Comparison of ENCODE assay signal across 8 mouse cellular contexts in genomic region chr2:155385731-155386533, GRCm38 (mm10). TPM values are rescaled to one million over a fixed set of nuclear protein-coding genes. Genes with fewer than 3 reads are reported as not detected.
DNase-seq lines count a peak whose midpoint lies in the region; ATAC-seq and TF ChIP-seq lines count a peak whose summit lies in the region.
"Had no signal": no experiment of that assay in that cellular context is flagged by ENCODE, and none has a peak within 500 bp of the region (broad histone marks: within the 10 kb centered on the region; RNA-seq: fewer than 3 reads in every experiment).

No protein-coding gene starts in this region.

- H3K27ac ChIP-seq in forebrain, embryonic 16.5 days (ENCODE audit: low read length) = no peak overlapping the region
- 0 out of 2 replicates have a peak overlapping the region, but pooled peaks have one; percentile 32 for H3K27ac ChIP-seq in midbrain, postnatal 0 days (ENCODE audit: low read depth, low read length)
- no peak overlapping the region for H3K27ac ChIP-seq in intestine, embryonic 16.5 days (ENCODE audit: low read length)
- H3K27ac ChIP-seq: stomach, embryonic 15.5 days had no signal

- H3K27me3 ChIP-seq in forebrain, embryonic 16.5 days (replicated peaks; ENCODE audit: control insufficient read depth, insufficient read depth, low read length) = no peaks in the 10 kb centered on the region
- no peaks in the 10 kb centered on the region for H3K27me3 ChIP-seq in midbrain, postnatal 0 days (ENCODE audit: insufficient read depth, low read length)
- H3K27me3 ChIP-seq in intestine, embryonic 16.5 days (replicated peaks; ENCODE audit: control insufficient read depth, insufficient read depth, low read length) = no peaks in the 10 kb centered on the region
- H3K27me3 ChIP-seq: stomach, embryonic 15.5 days had no signal

- peak overlapping the region; percentile 18; the same call in 1 of the 2 replicates for H3K4me2 ChIP-seq in forebrain, embryonic 16.5 days (ENCODE audit: low read length)
- H3K4me2 ChIP-seq in midbrain, postnatal 0 days (ENCODE audit: low read depth, low read length, poor library complexity, severe bottlenecking) = 0 out of 2 replicates have a peak overlapping the region, but pooled peaks have one; percentile 13
- H3K4me2 ChIP-seq in intestine, embryonic 16.5 days (ENCODE audit: low read depth, low read length) = no peak overlapping the region
- H3K4me2 ChIP-seq: stomach, embryonic 15.5 days had no signal

- peak; percentile 23 to 26 for DNase-seq in left cerebral cortex, postnatal 36 days (ENCODE audit: low spot score in 2 of 2)
- DNase-seq in left cerebral cortex, postnatal 4 days = no peak
- peak; percentile 26 to 27 for DNase-seq in cerebellum, postnatal 14 days
- DNase-seq in midbrain, postnatal 0 days (ENCODE audit: low spot score) = no peak
- no peak for DNase-seq in layer of hippocampus, postnatal 36 days

- WGBS in forebrain, embryonic 16.5 days = 39% methylated on average over 18 of the region's 18 CpGs
- WGBS in midbrain, postnatal 0 days = 57% methylated on average over 18 of the region's 18 CpGs
- WGBS in intestine, embryonic 16.5 days = 49% methylated on average over 18 of the region's 18 CpGs

- peaks cover 18% of the 10 kb centered on the region for H3K36me3 ChIP-seq in forebrain, embryonic 16.5 days (ENCODE audit: control insufficient read depth, insufficient read depth)
- H3K36me3 ChIP-seq in midbrain, postnatal 0 days (ENCODE audit: insufficient read depth, low read length) = peaks cover 45% of the 10 kb centered on the region; the same call in 1 of the 2 replicates
- peaks cover 3% of the 10 kb centered on the region; the same call in 1 of the 2 replicates for H3K36me3 ChIP-seq in intestine, embryonic 16.5 days (ENCODE audit: control insufficient read depth, insufficient read depth, low read length)

- peaks cover 46% of the 10 kb centered on the region for H3K4me1 ChIP-seq in forebrain, embryonic 16.5 days (replicated peaks; ENCODE audit: control insufficient read depth, insufficient read depth, low read length)
- peaks cover 15% of the 10 kb centered on the region for H3K4me1 ChIP-seq in midbrain, postnatal 0 days (ENCODE audit: insufficient read depth, low read length)
- H3K4me1 ChIP-seq in intestine, embryonic 16.5 days (ENCODE audit: control insufficient read depth, insufficient read depth, low read length) = peaks cover 13% of the 10 kb centered on the region; the same call in 1 of the 2 replicates

- no peak overlapping the region for H3K4me3 ChIP-seq in forebrain, embryonic 16.5 days (replicated peaks; ENCODE audit: low read length)
- H3K4me3 ChIP-seq in midbrain, postnatal 0 days (ENCODE audit: low read depth, low read length) = no peak overlapping the region
- H3K4me3 ChIP-seq in intestine, embryonic 16.5 days (ENCODE audit: low read length) = no peak overlapping the region
- H3K4me3 ChIP-seq: stomach, embryonic 15.5 days had no signal

- intact Hi-C loops in left cerebral cortex, postnatal 36 days (cut with DNase I) = loop anchor here (10.0 kb wide), 2 partner anchors 111 to 301 kb away; partner anchors contain the start of gene Map1lc3a
- intact Hi-C loops in left cerebral cortex, postnatal 4 days (cut with DNase I) = no loop called here

- TF ChIP-seq CTCF in midbrain, postnatal 0 days (IDR thresholded peaks at IDR 0.05) = no peak

- no peaks in the 10 kb centered on the region for H3K9me3 ChIP-seq in forebrain, embryonic 16.5 days (ENCODE audit: control insufficient read depth, low read length)
- H3K9me3 ChIP-seq in midbrain, postnatal 0 days (ENCODE audit: low read length) = no peaks in the 10 kb centered on the region
- H3K9me3 ChIP-seq in intestine, embryonic 16.5 days (ENCODE audit: control insufficient read depth, low read length) = no peaks in the 10 kb centered on the region
- H3K9me3 ChIP-seq: stomach, embryonic 15.5 days had no signal

- no peak for ATAC-seq in forebrain, embryonic 16.5 days
- ATAC-seq in midbrain, postnatal 0 days (ENCODE audit: low FRiP score) = no peak
- no peak for ATAC-seq in intestine, embryonic 16.5 days

- peak overlapping the region; percentile 39; the same call in 1 of the 2 replicates for H3K9ac ChIP-seq in forebrain, embryonic 16.5 days (replicated peaks; ENCODE audit: low read depth, low read length)
- peak overlapping the region; percentile 39; the same call in 1 of the 2 replicates for H3K9ac ChIP-seq in midbrain, postnatal 0 days (replicated peaks; ENCODE audit: low read length, poor library complexity, severe bottlenecking)
- H3K9ac ChIP-seq in intestine, embryonic 16.5 days (ENCODE audit: low read depth, low read length) = no peak overlapping the region
- H3K9ac ChIP-seq: stomach, embryonic 15.5 days had no signal

RNA-seq across cellular contexts. Expression of gene Trp53inp2, which starts 5.1 kb away (rescaled TPM):
- total RNA-seq in left cerebral cortex, postnatal 36 days (2021) = 100 to 1,000 TPM; 147 to 173 TPM
- total RNA-seq in left cerebral cortex, postnatal 4 days (2021) = 100 to 1,000 TPM; 155 to 158 TPM
- polyA plus RNA-seq in forebrain, embryonic 16.5 days (2015; fragmentation: Nextera tagmentation; extraction: Ambion mirVana) = 82.1 and 83.2 TPM in 2 replicates
- 116 and 121 TPM in 2 replicates for total RNA-seq in midbrain, postnatal 0 days (2014; rRNA removed)
- 58.4 and 58.6 TPM in 2 replicates for polyA plus RNA-seq in midbrain, postnatal 0 days (2015; fragmentation: Nextera tagmentation; extraction: Ambion mirVana)
- polyA plus RNA-seq in intestine, embryonic 16.5 days (2015; fragmentation: Nextera tagmentation; extraction: Ambion mirVana) = 21.2 and 25.1 TPM in 2 replicates
- total RNA-seq in layer of hippocampus, postnatal 36 days (2021) = 100 to 1,000 TPM; 134 to 140 TPM

RNA-seq across cellular contexts. Expression of gene Pigu, which starts 28.7 kb away (rescaled TPM):
- 10 to 100 TPM; 25.7 to 30.5 TPM for total RNA-seq in left cerebral cortex, postnatal 36 days (2021)
- total RNA-seq in left cerebral cortex, postnatal 4 days (2021) = 10 to 100 TPM; 34.6 to 38.6 TPM
- polyA plus RNA-seq in forebrain, embryonic 16.5 days (2015; fragmentation: Nextera tagmentation; extraction: Ambion mirVana) = 53.4 and 60.4 TPM in 2 replicates
- total RNA-seq in midbrain, postnatal 0 days (2014; rRNA removed) = 40.4 and 44.2 TPM in 2 replicates
- 54.7 and 59.6 TPM in 2 replicates for polyA plus RNA-seq in midbrain, postnatal 0 days (2015; fragmentation: Nextera tagmentation; extraction: Ambion mirVana)
- polyA plus RNA-seq in intestine, embryonic 16.5 days (2015; fragmentation: Nextera tagmentation; extraction: Ambion mirVana) = 61.3 and 61.5 TPM in 2 replicates
- 10 to 100 TPM; 26.7 to 29.0 TPM for total RNA-seq in layer of hippocampus, postnatal 36 days (2021)

Comparison
In these comparisons a context has a peak if more than half of its experiments do, and no peak if none do; other contexts are left out.
1. DNase-seq: peak in left cerebral cortex, postnatal 36 days (2 of 2) and cerebellum, postnatal 14 days (2 of 2); none in left cerebral cortex, postnatal 4 days (single experiment), midbrain, postnatal 0 days (single experiment) and layer of hippocampus, postnatal 36 days (0 of 2).